Mouse (Mus musculus): Measurements from ENCODE around the gene Il6st.

DNA sequence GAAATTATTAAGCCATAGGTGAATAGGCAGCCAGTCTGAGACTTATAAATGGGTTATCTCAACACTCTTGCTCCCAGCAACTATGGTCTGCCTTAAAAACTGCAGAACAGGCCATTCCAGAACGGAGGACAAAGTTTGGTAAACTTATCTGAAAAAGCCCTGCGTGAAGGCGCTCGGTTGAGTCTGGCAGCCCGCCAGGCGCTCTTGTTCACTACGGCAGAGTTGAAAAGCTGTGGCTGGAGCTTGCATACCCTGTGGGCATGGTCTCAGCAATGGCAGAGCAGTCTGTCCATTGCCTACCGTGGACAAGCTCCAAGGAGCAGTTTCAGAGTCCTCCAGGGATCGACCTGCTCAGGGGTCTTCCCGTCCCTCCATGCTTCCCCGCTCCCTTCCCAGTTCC, 47.4 kb downstream of the Il6st start:
- TF ChIP-seq POLR2A (IDR thresholded peaks at IDR 0.05; ENCODE audit: borderline replicate concordance, extremely low read depth, insufficient read depth, insufficient read length, poor library complexity, severe bottlenecking) (no peak), CTCF (IDR thresholded peaks at IDR 0.05; ENCODE audit: borderline replicate concordance, extremely low read depth, insufficient read depth, insufficient read length) (no peak)

Measured in brain, embryonic 14.5 days (tissue).